Mouse (Mus musculus) C2C12 (cell line): Measurements from ENCODE around the gene Kpna3. TPM values are rescaled to one million over a fixed set of nuclear protein-coding genes. Genes with fewer than 3 reads are reported as not detected.

ENCODE experiments used
- H3K27me3 ChIP-seq: one replicate; pipeline ENCODE4 v1.6.1; 2011; ENCODE audit not compliant: control insufficient read depth, insufficient read depth, insufficient read length
- H3K36me3 ChIP-seq: one replicate; pipeline ENCODE4 v1.6.1; 2011; ENCODE audit not compliant: control insufficient read depth, insufficient read depth
- H3K4me3 ChIP-seq: one replicate; pipeline ENCODE4 v1.5.1; 2011; ENCODE audit warnings: mild to moderate bottlenecking, control low read depth; ENCODE audit not compliant: poor library complexity, insufficient read depth, severe bottlenecking
- H3K79me2 ChIP-seq: one replicate; pipeline ENCODE4 v1.6.1; 2011; ENCODE audit not compliant: control insufficient read depth, insufficient read depth
- H3K79me3 ChIP-seq: one replicate; pipeline ENCODE4 v1.6.1; 2011; ENCODE audit warnings: low read depth, control low read depth
- H3ac ChIP-seq: one replicate; pipeline ENCODE3; 2011; ENCODE audit warnings: low read depth; ENCODE audit not compliant: control insufficient read depth, insufficient read length
- CEBPB ChIP-seq: IDR thresholded peaks from one replicate; pipeline ENCODE4 v1.6.1; 2011; ENCODE audit warnings: low read depth, mild to moderate bottlenecking, control low read depth, moderate library complexity
- CTCF ChIP-seq: IDR thresholded peaks from one replicate; pipeline ENCODE4 v1.5.1; 2011; ENCODE audit not compliant: control insufficient read depth, insufficient read depth, insufficient read length
- FOSL1 ChIP-seq: IDR thresholded peaks from one replicate; pipeline ENCODE4 v1.8.0; 2011; ENCODE audit warnings: mild to moderate bottlenecking, low read length; ENCODE audit not compliant: poor library complexity, insufficient read depth, severe bottlenecking
- MAX ChIP-seq: IDR thresholded peaks from one replicate; pipeline ENCODE4 v1.6.1; 2011; ENCODE audit warnings: mild to moderate bottlenecking, control low read depth
- MYOD1 ChIP-seq: IDR thresholded peaks from one replicate; pipeline ENCODE4 v1.6.1; 2011; ENCODE audit warnings: low read depth; ENCODE audit not compliant: control insufficient read depth, insufficient read length
- MYOG ChIP-seq: IDR thresholded peaks from one replicate; pipeline ENCODE4 v1.6.1; 2011; ENCODE audit not compliant: control insufficient read depth, insufficient read length; ENCODE audit errors: extremely low read depth
- USF1 ChIP-seq: IDR thresholded peaks from one replicate; pipeline ENCODE4 v1.6.1; 2011; ENCODE audit warnings: low read depth, mild to moderate bottlenecking, control low read depth, moderate library complexity
- long read RNA-seq, 2 experiments: library from polyadenylated mRNA; unstranded; transcript quantifications; one replicate each; pipeline ENCODE4 v2.0.0; 2019 to 2020
- polyA plus RNA-seq: library from polyadenylated mRNA; unstranded; fragments of >200 nt; fragmentation: generic; extraction: Trizol; gene quantifications from one replicate; pipeline ENCODE4 v1.2.1, GENCODE M21; 2012; ENCODE audit warnings: missing spikeins

Gene Kpna3
- polyA plus RNA-seq, result 14.9 TPM
- long read RNA-seq, experiment 1, full-length matches to known transcripts, result 22 of 31 reads
- long read RNA-seq, experiment 1, partial matches to known transcripts, result 5 of 31 reads
- long read RNA-seq, experiment 1, other reads (novel, unspliced or antisense), result 4 of 31 reads
- long read RNA-seq, experiment 2, full-length matches to known transcripts, result 426 of 461 reads
- long read RNA-seq, experiment 2, partial matches to known transcripts, result 19 of 461 reads
- long read RNA-seq, experiment 2, other reads (novel, unspliced or antisense), result 16 of 461 reads

DNA sequence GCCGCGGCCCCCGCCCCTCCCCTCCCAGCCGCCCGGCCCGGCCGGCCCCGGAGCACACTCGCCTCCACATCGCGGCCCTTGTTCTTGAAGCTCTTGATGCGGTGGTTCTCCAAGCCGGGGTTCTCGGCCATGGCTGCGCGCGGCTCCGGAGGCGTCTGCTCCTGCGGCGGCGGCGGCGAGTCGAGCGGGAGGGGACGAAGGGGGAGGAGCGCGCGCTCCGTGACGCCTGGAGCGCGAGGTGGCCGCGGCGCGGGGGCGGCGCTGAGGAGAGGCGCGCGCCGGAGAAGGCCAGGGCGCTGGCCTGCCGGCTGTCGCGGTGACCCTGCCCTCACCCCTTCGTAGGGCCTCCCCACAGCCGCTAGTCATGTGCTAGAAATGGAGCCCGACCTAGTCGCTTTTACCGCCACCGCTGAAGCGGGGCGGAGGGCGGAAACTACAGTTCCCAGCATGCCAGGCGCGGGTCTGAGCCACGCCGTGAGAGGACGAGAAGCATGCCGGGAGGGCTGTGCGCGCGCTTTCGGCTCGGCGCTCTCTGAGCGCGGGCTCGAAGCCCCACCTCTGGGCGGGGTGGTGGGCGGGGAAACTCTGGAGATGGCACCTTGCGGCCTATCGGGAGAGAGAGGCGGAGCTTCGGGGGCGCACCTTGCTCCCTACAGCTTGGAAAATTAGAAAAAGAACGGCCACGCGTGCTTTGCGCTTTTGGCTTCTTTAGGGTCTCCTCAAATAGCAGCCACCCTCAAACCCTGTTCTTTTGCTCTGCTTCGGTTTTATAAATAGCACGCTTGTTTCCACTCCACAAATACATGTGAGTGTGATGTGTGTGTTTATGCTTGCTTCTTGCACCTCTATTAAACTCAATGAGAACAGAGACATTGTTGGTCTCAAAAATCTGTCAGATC lies at the start of gene Kpna3:
TSS of gene Kpna3 (minus strand) at position 214 of the 899 bp plus-strand sequence.
- no peaks in the 10 kb centered on the region for H3K27me3 ChIP-seq
- peaks cover 4% of the 10 kb centered on the region for H3K36me3 ChIP-seq
- H3K79me2 ChIP-seq, result peaks cover 45% of the 10 kb centered on the region
- H3ac ChIP-seq, result peak within 1 kb of the TSS; percentile 94
- TF ChIP-seq MAX (peak; percentile 37), USF1 (no peak), MYOG (no peak), FOSL1 (no peak), CEBPB (no peak), MYOD1 (no peak), CTCF (no peak)
- H3K79me3 ChIP-seq, result peaks cover 42% of the 10 kb centered on the region
- H3K4me3 ChIP-seq, result peak within 1 kb of the TSS; percentile 68

DNA sequence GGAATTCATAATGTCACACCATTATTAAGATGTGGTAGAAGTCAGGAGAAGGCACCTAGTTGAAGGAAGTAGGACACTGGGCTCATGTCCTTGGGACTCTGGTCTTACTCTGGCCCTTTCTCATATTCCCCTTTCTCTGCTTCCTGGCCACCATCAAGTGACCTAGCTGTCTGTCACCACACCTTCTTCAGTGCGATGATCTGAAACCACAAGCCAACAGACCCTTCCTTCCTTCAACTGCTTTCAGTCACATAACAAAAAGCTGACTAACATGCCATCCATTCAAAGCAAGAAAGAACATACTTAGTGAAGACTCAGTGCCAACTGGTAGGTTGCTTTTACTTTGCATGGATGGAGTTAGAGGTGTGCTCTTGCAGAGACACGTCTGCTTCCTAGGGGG lies 20.7 kb upstream of the Kpna3 start:
- Histone ChIP-seq H3K79me2 (no peaks in the 10 kb centered on the region), H3K4me3 (no peak overlapping the region), H3K27me3 (peaks cover 12% of the 10 kb centered on the region), H3K36me3 (no peaks in the 10 kb centered on the region), H3ac (no peak overlapping the region), H3K79me3 (no peaks in the 10 kb centered on the region)
- TF ChIP-seq MYOG, result no peak
- TF ChIP-seq CEBPB, result no peak
- TF ChIP-seq MYOD1, result no peak
- TF ChIP-seq MAX, result no peak
- TF ChIP-seq FOSL1, result no peak
- TF ChIP-seq USF1, result no peak
- TF ChIP-seq CTCF, result no peak

DNA sequence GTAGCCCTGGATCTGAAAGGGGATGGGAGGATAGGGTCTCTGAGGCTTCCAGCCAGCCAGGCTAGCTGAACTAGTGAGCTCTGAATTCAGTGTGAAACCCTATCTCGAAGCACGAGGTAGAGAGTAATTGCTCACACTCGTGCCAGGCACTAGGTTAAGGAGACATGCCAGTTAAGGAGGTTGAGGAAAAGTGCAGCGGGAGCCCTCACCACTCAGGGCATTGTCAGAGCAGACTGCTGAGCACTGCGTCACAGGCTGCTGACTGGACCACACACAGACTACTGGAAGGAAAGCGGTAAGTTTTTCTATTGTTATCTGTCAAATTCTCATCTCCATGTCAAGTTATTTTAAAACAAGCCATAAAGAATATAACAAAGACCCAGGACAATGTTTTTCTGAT lies 17.8 kb upstream of the Kpna3 start:
- Histone ChIP-seq H3K36me3 (no peaks in the 10 kb centered on the region), H3K79me3 (no peaks in the 10 kb centered on the region), H3K79me2 (no peaks in the 10 kb centered on the region), H3ac (no peak overlapping the region), H3K4me3 (no peak overlapping the region), H3K27me3 (peaks cover 11% of the 10 kb centered on the region)
- no peak for TF ChIP-seq MYOD1
- no peak for TF ChIP-seq MYOG
- no peak for TF ChIP-seq FOSL1
- no peak for TF ChIP-seq MAX
- no peak for TF ChIP-seq CEBPB
- TF ChIP-seq USF1, result no peak
- TF ChIP-seq CTCF, result no peak

DNA sequence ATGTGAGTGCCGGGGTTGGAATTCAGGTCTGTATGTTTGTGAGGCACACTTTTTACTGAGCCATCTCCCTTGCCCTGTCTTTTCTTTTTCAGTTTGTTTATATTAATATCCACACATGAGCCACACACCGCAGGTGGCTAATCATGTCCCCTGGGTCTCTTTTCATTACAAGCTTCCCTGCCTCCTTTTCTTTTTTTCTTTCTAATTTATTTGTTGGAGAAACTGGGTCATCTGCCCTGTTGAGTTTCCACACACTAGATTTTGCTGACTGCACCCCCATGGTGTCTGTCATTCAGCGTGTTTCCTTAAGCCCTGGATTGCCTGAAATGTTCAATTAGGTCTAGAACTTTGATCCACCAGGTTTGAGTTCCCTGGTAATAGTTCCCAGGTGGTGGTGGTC lies 15.9 kb upstream of the Kpna3 start:
- TF ChIP-seq MYOD1, result no peak
- no peak for TF ChIP-seq MAX
- TF ChIP-seq USF1, result no peak
- no peak for TF ChIP-seq MYOG
- no peak for TF ChIP-seq CEBPB
- TF ChIP-seq FOSL1, result no peak
- no peak for TF ChIP-seq CTCF
- Histone ChIP-seq H3K79me3 (no peaks in the 10 kb centered on the region), H3K79me2 (no peaks in the 10 kb centered on the region), H3ac (no peak overlapping the region), H3K4me3 (no peak overlapping the region), H3K36me3 (no peaks in the 10 kb centered on the region), H3K27me3 (peaks cover 9% of the 10 kb centered on the region)

DNA sequence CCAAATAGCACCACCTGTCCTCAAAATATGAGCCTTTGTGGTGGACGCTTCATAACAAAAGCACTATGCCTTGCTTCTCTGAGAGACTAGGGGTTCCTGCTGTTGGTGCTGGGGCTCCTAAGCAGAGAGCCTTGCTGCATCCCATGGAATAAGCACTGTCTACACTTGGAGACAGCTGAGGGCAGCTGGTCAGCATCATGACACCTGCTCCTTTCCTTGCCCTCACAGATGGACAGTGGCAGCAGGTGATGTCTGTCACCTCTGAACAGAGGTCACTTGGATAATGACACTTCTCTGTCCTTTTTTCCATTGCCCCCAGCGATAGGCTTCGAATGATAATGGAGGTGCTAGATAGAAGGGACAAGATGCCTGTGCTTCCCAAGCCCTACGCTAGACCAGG lies 13.4 kb upstream of the Kpna3 start:
- TF ChIP-seq MYOG (no peak), MYOD1 (peak; percentile 5), MAX (no peak), USF1 (no peak), CEBPB (no peak), FOSL1 (no peak)
- Histone ChIP-seq H3K4me3 (no peak overlapping the region), H3K79me3 (no peaks in the 10 kb centered on the region), H3K27me3 (peaks cover 6% of the 10 kb centered on the region), H3K79me2 (no peaks in the 10 kb centered on the region), H3ac (no peak overlapping the region), H3K36me3 (no peaks in the 10 kb centered on the region)
